In the genomic region with DNA sequence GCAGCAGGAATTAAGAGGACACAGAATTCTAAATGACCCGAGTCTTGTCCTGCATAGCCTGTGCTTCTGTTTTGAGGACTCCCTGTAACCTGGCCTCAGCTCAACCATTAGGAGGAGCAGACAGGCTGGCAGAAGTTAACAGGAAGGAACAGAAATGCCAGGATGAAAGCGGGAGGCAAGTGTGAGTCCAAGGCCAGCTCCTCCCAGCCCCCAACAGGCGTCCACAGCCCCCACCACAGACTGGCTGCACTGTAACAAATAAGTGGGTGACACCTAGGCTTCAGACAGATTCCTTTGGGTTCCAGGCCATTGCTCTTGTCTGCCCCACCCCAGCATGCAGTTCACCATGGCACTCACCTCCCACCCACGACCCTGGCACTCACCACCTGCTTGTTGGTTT, we compare ENCODE assay signal across 32 mouse cellular contexts. TPM values are rescaled to one million over a fixed set of nuclear protein-coding genes. Genes with fewer than 3 reads are reported as not detected.
DNase-seq lines count a peak whose midpoint lies in the region; ATAC-seq and TF ChIP-seq lines count a peak whose summit lies in the region.
"Had no signal": no experiment of that assay in that cellular context is flagged by ENCODE, and none has a peak within 500 bp of the region (broad histone marks: within the 10 kb centered on the region; RNA-seq: fewer than 3 reads in every experiment).

No protein-coding gene starts in this region.

- WGBS in lung, adult 2 months: 70% methylated on average over 4 of the region's 4 CpGs
- 71% methylated on average over 4 of the region's 4 CpGs for WGBS in lung, postnatal 0 days
- 65% methylated on average over 4 of the region's 4 CpGs for WGBS in liver, postnatal 0 days (ENCODE audit: insufficient replicate concordance)
- WGBS in midbrain, postnatal 0 days: 81% methylated on average over 4 of the region's 4 CpGs

- H3K27ac ChIP-seq in lung, postnatal 0 days (ENCODE audit: low read length): no peak overlapping the region
- peak overlapping the region; percentile 94 for H3K27ac ChIP-seq in brown adipose tissue, adult 24 weeks (replicated peaks; ENCODE audit: low read depth, low read length)
- peak overlapping the region; percentile 55 for H3K27ac ChIP-seq in liver, postnatal 0 days (ENCODE audit: low read depth)
- no peak overlapping the region for H3K27ac ChIP-seq in midbrain, postnatal 0 days (ENCODE audit: low read depth, low read length)
- H3K27ac ChIP-seq: embryonic facial prominence, embryonic 12.5 days; heart, embryonic 10.5 days; hindbrain, embryonic 13.5 days; limb, embryonic 13.5 days; neural tube, embryonic 13.5 days had no signal

- H3K4me1 ChIP-seq in lung, adult 2 months (ENCODE audit: control insufficient read depth, insufficient read depth, low read length): 0 out of 2 replicates have a peak, but pooled peaks cover 2% of the 10 kb centered on the region
- no peaks in the 10 kb centered on the region for H3K4me1 ChIP-seq in lung, postnatal 0 days (ENCODE audit: insufficient read depth, low read depth, low read length)
- H3K4me1 ChIP-seq in brown adipose tissue, adult 24 weeks (ENCODE audit: control insufficient read depth, insufficient read depth, insufficient read length, low read length): no peaks in the 10 kb centered on the region
- peaks cover 17% of the 10 kb centered on the region; the same call in 1 of the 2 replicates for H3K4me1 ChIP-seq in liver, postnatal 0 days (ENCODE audit: insufficient read depth)
- H3K4me1 ChIP-seq in midbrain, postnatal 0 days (ENCODE audit: insufficient read depth, low read length): no peaks in the 10 kb centered on the region
- H3K4me1 ChIP-seq: embryonic facial prominence, embryonic 12.5 days; hindbrain, embryonic 13.5 days; limb, embryonic 13.5 days; neural tube, embryonic 13.5 days had no signal

- peak; percentile 61 for DNase-seq in adrenal gland, postnatal 14 days
- DNase-seq in adrenal gland, postnatal 4 days (ENCODE audit: low spot score in 2 of 2): no peak
- DNase-seq in lung, adult 2 months: no peak
- DNase-seq in lung, postnatal 0 days (ENCODE audit: low spot score): no peak
- DNase-seq in liver, postnatal 0 days: no peak
- DNase-seq in embryo, embryonic 9.5 days (ENCODE audit: extremely low spot score): no peak
- DNase-seq in midbrain, postnatal 0 days (ENCODE audit: low spot score): no peak
- DNase-seq: cerebellum, adult 2 months; cerebellum, postnatal 14 days; gastrocnemius, postnatal 25 days; heart, adult 11 months; heart, postnatal 4 days; kidney, postnatal 4 days; lung, embryonic 14.5 days had no signal

- TF ChIP-seq EP300 in lung, postnatal 0 days (IDR thresholded peaks at IDR 0.05): no peak
- no peak for TF ChIP-seq EP300 in liver, postnatal 0 days (IDR thresholded peaks at IDR 0.05; ENCODE audit: low read depth)

- TF ChIP-seq POLR2A in lung, adult 2 months (IDR thresholded peaks at IDR 0.05; ENCODE audit: borderline replicate concordance, extremely low read depth, low read depth, low read length): no peak

- H3K9ac ChIP-seq in lung, postnatal 0 days (replicated peaks; ENCODE audit: low read depth): no peak overlapping the region
- H3K9ac ChIP-seq in liver, postnatal 0 days (replicated peaks): no peak overlapping the region; the same call in none of the 2 replicates
- no peak overlapping the region for H3K9ac ChIP-seq in midbrain, postnatal 0 days (replicated peaks; ENCODE audit: low read length, poor library complexity, severe bottlenecking)
- H3K9ac ChIP-seq: embryonic facial prominence, embryonic 12.5 days; hindbrain, embryonic 13.5 days; limb, embryonic 13.5 days; lung, embryonic 14.5 days; neural tube, embryonic 13.5 days had no signal

- TF ChIP-seq CTCF in lung, adult 2 months (IDR thresholded peaks at IDR 0.05; ENCODE audit: insufficient read depth, low read length): no peak
- no peak for TF ChIP-seq CTCF in lung, postnatal 0 days (IDR thresholded peaks at IDR 0.05)
- no peak for TF ChIP-seq CTCF in liver, postnatal 0 days (IDR thresholded peaks at IDR 0.05; ENCODE audit: low read depth)
- no peak for TF ChIP-seq CTCF in midbrain, postnatal 0 days (IDR thresholded peaks at IDR 0.05)

- peak overlapping the region; percentile 51 for H3K4me3 ChIP-seq in lung, adult 2 months (replicated peaks; ENCODE audit: extremely low read depth, low read depth, low read length)
- no peak overlapping the region for H3K4me3 ChIP-seq in lung, postnatal 0 days (ENCODE audit: low read depth, low read length)
- H3K4me3 ChIP-seq in brown adipose tissue, adult 24 weeks (ENCODE audit: insufficient read depth, low read depth, low read length): peak overlapping the region; percentile 63
- H3K4me3 ChIP-seq in liver, postnatal 0 days (ENCODE audit: low read depth, low read length): peak overlapping the region; percentile 23
- no peak overlapping the region for H3K4me3 ChIP-seq in midbrain, postnatal 0 days (ENCODE audit: low read depth, low read length)
- H3K4me3 ChIP-seq: embryonic facial prominence, embryonic 12.5 days; heart, embryonic 10.5 days; hindbrain, embryonic 13.5 days; limb, embryonic 13.5 days; myocyte; neural tube, embryonic 13.5 days had no signal

- no peaks in the 10 kb centered on the region for H3K27me3 ChIP-seq in lung, postnatal 0 days (replicated peaks; ENCODE audit: insufficient read depth, low read length)
- H3K27me3 ChIP-seq in liver, postnatal 0 days (ENCODE audit: insufficient read depth, low read length): no peaks in the 10 kb centered on the region
- no peaks in the 10 kb centered on the region for H3K27me3 ChIP-seq in midbrain, postnatal 0 days (ENCODE audit: insufficient read depth, low read length)
- H3K27me3 ChIP-seq: embryonic facial prominence, embryonic 12.5 days; hindbrain, embryonic 13.5 days; limb, embryonic 13.5 days; neural tube, embryonic 13.5 days had no signal

- peaks cover 35% of the 10 kb centered on the region; the same call in 1 of the 2 replicates for H3K36me3 ChIP-seq in lung, postnatal 0 days (ENCODE audit: insufficient read depth, low read length)
- peaks cover 83% of the 10 kb centered on the region for H3K36me3 ChIP-seq in liver, postnatal 0 days (replicated peaks; ENCODE audit: insufficient read depth, low read length)
- peaks cover 67% of the 10 kb centered on the region for H3K36me3 ChIP-seq in midbrain, postnatal 0 days (ENCODE audit: insufficient read depth, low read length)

- H3K4me2 ChIP-seq in lung, postnatal 0 days (replicated peaks; ENCODE audit: low read depth, low read length): no peak overlapping the region
- H3K4me2 ChIP-seq in liver, postnatal 0 days (ENCODE audit: low read depth, low read length): peak overlapping the region; percentile 61
- no peak overlapping the region for H3K4me2 ChIP-seq in midbrain, postnatal 0 days (ENCODE audit: low read depth, low read length, poor library complexity, severe bottlenecking)
- H3K4me2 ChIP-seq: embryonic facial prominence, embryonic 12.5 days; hindbrain, embryonic 13.5 days; limb, embryonic 13.5 days; lung, embryonic 14.5 days; midbrain, embryonic 11.5 days; neural tube, embryonic 13.5 days had no signal

- no peak for ATAC-seq in lung, postnatal 0 days
- ATAC-seq in liver, postnatal 0 days: no peak
- no peak for ATAC-seq in midbrain, postnatal 0 days (ENCODE audit: low FRiP score)
- ATAC-seq: CD4-positive, CD25-positive, alpha-beta regulatory T cell, adult 4 months; forebrain, embryonic 14.5 days; midbrain, embryonic 16.5 days had no signal

- no peaks in the 10 kb centered on the region for H3K9me3 ChIP-seq in lung, postnatal 0 days (ENCODE audit: low read length)
- no peaks in the 10 kb centered on the region for H3K9me3 ChIP-seq in liver, postnatal 0 days (ENCODE audit: low read length)
- H3K9me3 ChIP-seq in midbrain, postnatal 0 days (ENCODE audit: low read length): no peaks in the 10 kb centered on the region
- H3K9me3 ChIP-seq: embryonic facial prominence, embryonic 12.5 days; heart, embryonic 10.5 days; hindbrain, embryonic 13.5 days; limb, embryonic 13.5 days; neural tube, embryonic 13.5 days had no signal

RNA-seq across cellular contexts. Expression of a gene that starts 19.1 kb away (rescaled TPM):
- 0.19 TPM in 2 replicates for total RNA-seq in adrenal gland, postnatal 14 days (2021)
- under 1 TPM; 0.23 to 0.59 TPM for total RNA-seq in adrenal gland, postnatal 4 days (2021)
- not detected in 2 replicates for polyA plus RNA-seq in lung, adult 2 months (2012; rRNA removed)
- 0.11 and 0.12 TPM in 2 replicates for polyA plus RNA-seq in lung, postnatal 0 days (2015; fragmentation: Nextera tagmentation; extraction: Ambion mirVana)
- polyA plus RNA-seq in brown adipose tissue, adult 24 weeks (2012; ENCODE audit: insufficient read depth, insufficient read length, missing spikeins): not detected in 2 replicates
- polyA plus RNA-seq in liver, postnatal 0 days (2015; fragmentation: Nextera tagmentation; extraction: Ambion mirVana): 0.04 TPM in 1 of 2 replicates, not detected in the other
- total RNA-seq in midbrain, postnatal 0 days (2014; rRNA removed): not detected in 2 replicates
- polyA plus RNA-seq in midbrain, postnatal 0 days (2015; fragmentation: Nextera tagmentation; extraction: Ambion mirVana): 0.15 and 0.17 TPM in 2 replicates
- total RNA-seq: gastrocnemius, postnatal 25 days; heart, postnatal 4 days; layer of hippocampus, adult 8-10 months; layer of hippocampus, postnatal 25 days; left cerebral cortex, postnatal 36 days; megakaryocyte, adult 5-6 weeks had no signal
- polyA plus RNA-seq: CD4-positive, CD25-positive, alpha-beta regulatory T cell, adult 4 months; cerebellum, adult 2 months; forebrain, embryonic 14.5 days; heart, embryonic 10.5 days; heart, embryonic 16.5 days; lung, embryonic 14.5 days; midbrain, embryonic 11.5 days had no signal

RNA-seq across cellular contexts. Expression of a gene that starts 22.1 kb away (rescaled TPM):
- 95.8 and 102 TPM in 2 replicates for total RNA-seq in adrenal gland, postnatal 14 days (2021)
- 10 to 100 TPM; 73.1 to 89.5 TPM for total RNA-seq in adrenal gland, postnatal 4 days (2021)
- polyA plus RNA-seq in lung, adult 2 months (2012; rRNA removed): 35.5 and 53.2 TPM in 2 replicates
- 16.1 and 19.2 TPM in 2 replicates for polyA plus RNA-seq in lung, postnatal 0 days (2015; fragmentation: Nextera tagmentation; extraction: Ambion mirVana)
- polyA plus RNA-seq in brown adipose tissue, adult 24 weeks (2012; ENCODE audit: insufficient read depth, insufficient read length, missing spikeins): 14.2 and 24.7 TPM in 2 replicates
- 15.0 and 16.3 TPM in 2 replicates for polyA plus RNA-seq in liver, postnatal 0 days (2015; fragmentation: Nextera tagmentation; extraction: Ambion mirVana)
- total RNA-seq in midbrain, postnatal 0 days (2014; rRNA removed): 29.5 and 34.4 TPM in 2 replicates
- polyA plus RNA-seq in midbrain, postnatal 0 days (2015; fragmentation: Nextera tagmentation; extraction: Ambion mirVana): 17.0 and 23.6 TPM in 2 replicates

RNA-seq across cellular contexts. Expression of a gene that starts 38.5 kb away (rescaled TPM):
- 0.83 TPM in 1 of 2 replicates, not detected in the other for total RNA-seq in adrenal gland, postnatal 14 days (2021)
- total RNA-seq in adrenal gland, postnatal 4 days (2021): under 1 TPM; 0.73 to 0.79 TPM
- not detected in 2 replicates for polyA plus RNA-seq in lung, adult 2 months (2012; rRNA removed)
- not detected in 2 replicates for polyA plus RNA-seq in lung, postnatal 0 days (2015; fragmentation: Nextera tagmentation; extraction: Ambion mirVana)
- polyA plus RNA-seq in brown adipose tissue, adult 24 weeks (2012; ENCODE audit: insufficient read depth, insufficient read length, missing spikeins): not detected in 2 replicates
- not detected in 2 replicates for polyA plus RNA-seq in liver, postnatal 0 days (2015; fragmentation: Nextera tagmentation; extraction: Ambion mirVana)
- not detected in 2 replicates for total RNA-seq in midbrain, postnatal 0 days (2014; rRNA removed)
- not detected in 2 replicates for polyA plus RNA-seq in midbrain, postnatal 0 days (2015; fragmentation: Nextera tagmentation; extraction: Ambion mirVana)
- total RNA-seq: gastrocnemius, postnatal 25 days; heart, postnatal 4 days; layer of hippocampus, adult 8-10 months; layer of hippocampus, postnatal 25 days; left cerebral cortex, adult 8-10 months; left cerebral cortex, postnatal 36 days; megakaryocyte, adult 5-6 weeks had no signal
- polyA plus RNA-seq: CD4-positive, CD25-positive, alpha-beta regulatory T cell, adult 4 months; cerebellum, adult 2 months; embryonic facial prominence, embryonic 12.5 days; forebrain, embryonic 14.5 days; heart, embryonic 10.5 days; heart, embryonic 16.5 days; hindbrain, embryonic 13.5 days; kidney, postnatal 0 days; limb, embryonic 13.5 days; lung, embryonic 14.5 days; midbrain, embryonic 11.5 days; midbrain, embryonic 16.5 days; myocyte had no signal

RNA-seq across cellular contexts. Expression of a gene that starts 49.8 kb away (rescaled TPM):
- 1.5 and 2.2 TPM in 2 replicates for total RNA-seq in adrenal gland, postnatal 14 days (2021)
- under 1 TPM; 0.40 to 0.73 TPM for total RNA-seq in adrenal gland, postnatal 4 days (2021)
- polyA plus RNA-seq in lung, adult 2 months (2012; rRNA removed): 0.10 TPM in 1 of 2 replicates, not detected in the other
- 0.11 and 0.19 TPM in 2 replicates for polyA plus RNA-seq in lung, postnatal 0 days (2015; fragmentation: Nextera tagmentation; extraction: Ambion mirVana)
- not detected in 2 replicates for polyA plus RNA-seq in brown adipose tissue, adult 24 weeks (2012; ENCODE audit: insufficient read depth, insufficient read length, missing spikeins)
- not detected in 2 replicates for polyA plus RNA-seq in liver, postnatal 0 days (2015; fragmentation: Nextera tagmentation; extraction: Ambion mirVana)
- not detected in 2 replicates for total RNA-seq in midbrain, postnatal 0 days (2014; rRNA removed)
- polyA plus RNA-seq in midbrain, postnatal 0 days (2015; fragmentation: Nextera tagmentation; extraction: Ambion mirVana): not detected in 2 replicates
- total RNA-seq: megakaryocyte, adult 5-6 weeks had no signal
- polyA plus RNA-seq: CD4-positive, CD25-positive, alpha-beta regulatory T cell, adult 4 months; cerebellum, adult 2 months; embryonic facial prominence, embryonic 12.5 days; forebrain, embryonic 14.5 days; heart, embryonic 10.5 days; heart, embryonic 16.5 days; hindbrain, embryonic 13.5 days; lung, embryonic 14.5 days; midbrain, embryonic 11.5 days; midbrain, embryonic 16.5 days; myocyte; neural tube, embryonic 13.5 days had no signal

RNA-seq across cellular contexts. Expression of a gene that starts 49.8 kb away (rescaled TPM):
- 0.68 and 0.78 TPM in 2 replicates for total RNA-seq in adrenal gland, postnatal 14 days (2021)
- 1 to 10 TPM in 1 of 2 experiments, under 1 TPM in 1; 0.90 to 1.2 TPM for total RNA-seq in adrenal gland, postnatal 4 days (2021)
- polyA plus RNA-seq in lung, adult 2 months (2012; rRNA removed): 0.11 TPM in 1 of 2 replicates, not detected in the other
- not detected in 2 replicates for polyA plus RNA-seq in lung, postnatal 0 days (2015; fragmentation: Nextera tagmentation; extraction: Ambion mirVana)
- not detected in 2 replicates for polyA plus RNA-seq in brown adipose tissue, adult 24 weeks (2012; ENCODE audit: insufficient read depth, insufficient read length, missing spikeins)
- 0.12 and 0.15 TPM in 2 replicates for polyA plus RNA-seq in liver, postnatal 0 days (2015; fragmentation: Nextera tagmentation; extraction: Ambion mirVana)
- not detected in 2 replicates for total RNA-seq in midbrain, postnatal 0 days (2014; rRNA removed)
- polyA plus RNA-seq in midbrain, postnatal 0 days (2015; fragmentation: Nextera tagmentation; extraction: Ambion mirVana): not detected in 2 replicates
- total RNA-seq: gastrocnemius, postnatal 25 days; heart, postnatal 4 days; layer of hippocampus, adult 8-10 months; layer of hippocampus, postnatal 25 days; left cerebral cortex, postnatal 36 days; megakaryocyte, adult 5-6 weeks had no signal
- polyA plus RNA-seq: CD4-positive, CD25-positive, alpha-beta regulatory T cell, adult 4 months; cerebellum, adult 2 months; forebrain, embryonic 14.5 days; heart, embryonic 16.5 days; lung, embryonic 14.5 days; midbrain, embryonic 11.5 days; midbrain, embryonic 16.5 days; myocyte had no signal

Comparison
In these comparisons a context has a peak if more than half of its experiments do, and no peak if none do; other contexts are left out.
1. H3K4me3 ChIP-seq: peak in lung, adult 2 months (single experiment), brown adipose tissue, adult 24 weeks (single experiment) and liver, postnatal 0 days (single experiment); none in lung, postnatal 0 days (single experiment) and midbrain, postnatal 0 days (single experiment).
2. H3K27ac ChIP-seq: peak in brown adipose tissue, adult 24 weeks (single experiment) and liver, postnatal 0 days (single experiment); none in lung, postnatal 0 days (single experiment) and midbrain, postnatal 0 days (single experiment).